Mouse (Mus musculus) CH12.LX (cell line): ENCODE measurements around the gene Guk1. TPM values are rescaled to one million over a fixed set of nuclear protein-coding genes. Genes with fewer than 3 reads are reported as not detected.

Experiments used
- DNase-seq: peaks from one replicate; pipeline ENCODE4 v3.0.0-alpha.2; 2013; ENCODE audit errors: extremely low read depth
- H3K27ac ChIP-seq: 2 replicates; pipeline ENCODE4 v1.5.1; 2012; ENCODE audit warnings: low read depth, mild to moderate bottlenecking, control low read depth, moderate library complexity; ENCODE audit not compliant: insufficient read depth
- H3K27me3 ChIP-seq: replicated peaks from 2 replicates; pipeline ENCODE3; 2012; ENCODE audit warnings: inconsistent platforms
- H3K36me3 ChIP-seq, 2 experiments: replicated peaks in 1 of 2; 2 replicates each; pipeline versions ENCODE3 to v1.6.1; 2012; ENCODE audit warnings: inconsistent platforms in 1 of 2, low read length in 1 of 2, mild to moderate bottlenecking in 1 of 2, mixed read lengths in 1 of 2, moderate library complexity in 1 of 2; ENCODE audit not compliant: control insufficient read depth in 1 of 2, insufficient read depth in 1 of 2
- H3K4me1 ChIP-seq, 2 experiments: 2 replicates each; pipeline ENCODE4 v1.6.1; 2012; ENCODE audit warnings: inconsistent platforms in 1 of 2, moderate library complexity in 1 of 2; ENCODE audit not compliant: insufficient read depth in 2 of 2, control insufficient read depth in 1 of 2
- H3K4me2 ChIP-seq: 2 replicates; pipeline ENCODE4 v1.6.1; 2012; ENCODE audit warnings: low read depth, mild to moderate bottlenecking, control low read depth; ENCODE audit not compliant: poor library complexity, insufficient read depth, severe bottlenecking
- H3K4me3 ChIP-seq, 3 experiments: fragments of 150-350 bp in 1 of 3; sonication (generic) in 1 of 3; replicated peaks in 1 of 3; 2 replicates each; pipeline versions ENCODE3 to v1.5.1; 2011 to 2012; ENCODE audit warnings: low read depth in 2 of 3, low read length in 2 of 3, mild to moderate bottlenecking in 2 of 3, moderate library complexity in 2 of 3, control low read depth in 1 of 3, improper control_type of control experiment in 1 of 3, inconsistent platforms in 1 of 3, mixed read lengths in 1 of 3; ENCODE audit not compliant: poor library complexity in 1 of 3
- H3K79me2 ChIP-seq: replicated peaks from 2 replicates; pipeline ENCODE4 v1.6.1; 2012; ENCODE audit warnings: mild to moderate bottlenecking, moderate library complexity; ENCODE audit not compliant: control insufficient read depth, poor library complexity, insufficient read depth, severe bottlenecking; ENCODE audit errors: extremely low read depth
- H3K9ac ChIP-seq: 2 replicates; pipeline ENCODE4 v1.6.1; 2012; ENCODE audit warnings: low read depth, mild to moderate bottlenecking, control low read depth, moderate library complexity; ENCODE audit not compliant: insufficient read depth
- H3K9me3 ChIP-seq: replicated peaks from 2 replicates; pipeline ENCODE3; 2012; ENCODE audit warnings: low read length, inconsistent platforms, mixed read lengths
- BHLHE40 ChIP-seq: IDR thresholded peaks from 2 replicates; pipeline ENCODE4 v1.6.1; 2011; ENCODE audit warnings: mild to moderate bottlenecking, low read depth, low read length, improper control_type of control experiment
- CHD1 ChIP-seq: IDR thresholded peaks from 2 replicates; pipeline ENCODE4 v1.6.1; 2012; ENCODE audit warnings: low read depth, low read length, improper control_type of control experiment, inconsistent platforms
- CHD2 ChIP-seq: IDR thresholded peaks from 2 replicates; pipeline ENCODE4 v1.6.1; 2011; ENCODE audit warnings: low read length, improper control_type of control experiment
- CTCF ChIP-seq, 2 experiments: IDR thresholded peaks in 1 of 2; conservative IDR thresholded peaks in 1 of 2; 2 replicates each; pipeline ENCODE4 v1.5.1; 2011 to 2012; ENCODE audit warnings: low read depth in 2 of 2, low read length in 2 of 2, improper control_type of control experiment in 1 of 2, inconsistent platforms in 1 of 2, mild to moderate bottlenecking in 1 of 2, moderate library complexity in 1 of 2
- E2F4 ChIP-seq: IDR thresholded peaks from 2 replicates; pipeline ENCODE4 v1.6.1; 2011; ENCODE audit warnings: low read depth, low read length, improper control_type of control experiment; ENCODE audit not compliant: insufficient replicate concordance
- ELF1 ChIP-seq: IDR thresholded peaks from 2 replicates; pipeline ENCODE4 v1.6.1; 2014; ENCODE audit warnings: low read depth, mild to moderate bottlenecking, inconsistent platforms, low read length, improper control_type of control experiment
- EP300 ChIP-seq: IDR thresholded peaks from 2 replicates; pipeline ENCODE4 v1.6.1; 2011; ENCODE audit warnings: low read length, improper control_type of control experiment
- ETS1 ChIP-seq: conservative IDR thresholded peaks from 2 replicates; pipeline ENCODE4 v1.6.1; 2012; ENCODE audit warnings: low read depth, mild to moderate bottlenecking, inconsistent platforms, low read length, improper control_type of control experiment, moderate library complexity
- HCFC1 ChIP-seq: IDR thresholded peaks from 2 replicates; pipeline ENCODE4 v1.6.1; 2012; ENCODE audit warnings: low read depth, mild to moderate bottlenecking, inconsistent platforms, low read length, improper control_type of control experiment
- IRF4 ChIP-seq: IDR thresholded peaks from 2 replicates; pipeline ENCODE4 v1.6.1; 2014; ENCODE audit warnings: low read depth, mild to moderate bottlenecking, inconsistent platforms, low read length, improper control_type of control experiment
- JUND ChIP-seq: conservative IDR thresholded peaks from 2 replicates; pipeline ENCODE4 v1.6.1; 2011; ENCODE audit warnings: low read depth, low read length, improper control_type of control experiment
- KAT2A ChIP-seq: IDR thresholded peaks from 2 replicates; pipeline ENCODE4 v1.6.1; 2012; ENCODE audit warnings: low read length, improper control_type of control experiment, inconsistent platforms; ENCODE audit not compliant: insufficient replicate concordance
- MAFK ChIP-seq: IDR thresholded peaks from 2 replicates; pipeline ENCODE4 v1.6.1; 2011; ENCODE audit warnings: low read length, improper control_type of control experiment; ENCODE audit not compliant: insufficient replicate concordance
- MAX ChIP-seq: IDR thresholded peaks from 2 replicates; pipeline ENCODE4 v1.6.1; 2011; ENCODE audit warnings: low read length, improper control_type of control experiment
- MAZ ChIP-seq: IDR thresholded peaks from 2 replicates; pipeline ENCODE4 v1.6.1; 2012; ENCODE audit warnings: low read depth, mild to moderate bottlenecking, inconsistent platforms, low read length, improper control_type of control experiment, moderate library complexity
- MEF2A ChIP-seq: IDR thresholded peaks from 2 replicates; pipeline ENCODE4 v1.6.1; 2014; ENCODE audit warnings: low read depth, mild to moderate bottlenecking, inconsistent platforms, low read length, improper control_type of control experiment, borderline replicate concordance
- NELFE ChIP-seq: IDR thresholded peaks from 2 replicates; pipeline ENCODE4 v1.6.1; 2011; ENCODE audit warnings: low read depth, low read length, improper control_type of control experiment
- NRF1 ChIP-seq: IDR thresholded peaks from 2 replicates; pipeline ENCODE4 v1.6.1; 2014; ENCODE audit warnings: low read depth, mild to moderate bottlenecking, inconsistent platforms, low read length, improper control_type of control experiment, moderate library complexity
- PAX5 ChIP-seq: IDR thresholded peaks from 2 replicates; pipeline ENCODE4 v1.6.1; 2012; ENCODE audit warnings: low read length, inconsistent platforms, mixed read lengths
- POLR2AphosphoS2 ChIP-seq: IDR thresholded peaks from 2 replicates; pipeline ENCODE4 v1.6.1; 2011; ENCODE audit warnings: low read depth, low read length, improper control_type of control experiment
- RAD21 ChIP-seq: IDR thresholded peaks from 2 replicates; pipeline ENCODE4 v1.6.1; 2011; ENCODE audit warnings: low read depth, mild to moderate bottlenecking, low read length, improper control_type of control experiment, moderate library complexity
- RCOR1 ChIP-seq: conservative IDR thresholded peaks from 2 replicates; pipeline ENCODE4 v1.6.1; 2012; ENCODE audit warnings: low read depth, mild to moderate bottlenecking, inconsistent platforms, low read length, improper control_type of control experiment
- SIN3A ChIP-seq: IDR thresholded peaks from 2 replicates; pipeline ENCODE4 v1.6.1; 2012; ENCODE audit warnings: low read length, improper control_type of control experiment, inconsistent platforms
- SMC3 ChIP-seq: IDR thresholded peaks from 2 replicates; pipeline ENCODE4 v1.6.1; 2011; ENCODE audit warnings: low read depth, low read length, improper control_type of control experiment
- TBP ChIP-seq: conservative IDR thresholded peaks from 2 replicates; pipeline ENCODE4 v1.6.1; 2011; ENCODE audit warnings: low read depth, low read length, improper control_type of control experiment
- TCF12 ChIP-seq: IDR thresholded peaks from 2 replicates; pipeline ENCODE4 v1.6.1; 2014; ENCODE audit warnings: low read depth, mild to moderate bottlenecking, inconsistent platforms, low read length, improper control_type of control experiment
- UBTF ChIP-seq: IDR thresholded peaks from 2 replicates; pipeline ENCODE4 v1.6.1; 2012; ENCODE audit warnings: low read depth, mild to moderate bottlenecking, inconsistent platforms, low read length, improper control_type of control experiment, moderate library complexity
- USF1 ChIP-seq: IDR thresholded peaks from 2 replicates; pipeline ENCODE4 v1.6.1; 2014; ENCODE audit warnings: low read depth, mild to moderate bottlenecking, inconsistent platforms, low read length, improper control_type of control experiment
- USF2 ChIP-seq: conservative IDR thresholded peaks from 2 replicates; pipeline ENCODE4 v1.6.1; 2011; ENCODE audit warnings: low read depth, low read length, improper control_type of control experiment
- ZKSCAN1 ChIP-seq: IDR thresholded peaks from 2 replicates; pipeline ENCODE4 v1.6.1; 2012; ENCODE audit warnings: low read depth, inconsistent platforms, low read length, improper control_type of control experiment, borderline replicate concordance
- ZMIZ1 ChIP-seq: IDR thresholded peaks from 2 replicates; pipeline ENCODE4 v1.6.1; 2012; ENCODE audit warnings: low read depth, mild to moderate bottlenecking, inconsistent platforms, low read length, improper control_type of control experiment
- dilution Hi-C: fragments of 300-500 bp; cut with MboI; formaldehyde crosslinking; loops from 2 replicates; pipeline ENCODE4 v1.14.3; 2020; ENCODE audit warnings: low sequenced_read_pairs; ENCODE audit not compliant: extremely low pct_unique_long_range_greater_than_20kb, extremely low pct_ligation_motif_present
- in situ Hi-C: fragments of 300-500 bp; cut with MboI; formaldehyde crosslinking; loops from 3 replicates; pipeline ENCODE4 v1.14.3; 2019; ENCODE audit warnings: low sequenced_read_pairs, low pct_ligation_motif_present, low pct_unique_long_range_greater_than_20kb, mixed read lengths
- polyA plus RNA-seq: library from polyadenylated mRNA; unstranded; fragments of >175 nt; gene quantifications from 2 replicates; pipeline ENCODE4 v1.2.1, GENCODE M21; 2012; ENCODE audit warnings: low read depth; ENCODE audit not compliant: insufficient read length
- total RNA-seq, 2 experiments: library from RNA; depleted of rRNA; stranded (reverse); fragments of 300-350 nt in 1 of 2; fragments of >200 nt in 1 of 2; gene quantifications; 2 replicates each; pipeline ENCODE4 v1.2.3; 2012 to 2014

Gene Guk1
- total and polyA plus RNA-seq, 3 experiments, result 111 to 148 (median 130) TPM

DNA sequence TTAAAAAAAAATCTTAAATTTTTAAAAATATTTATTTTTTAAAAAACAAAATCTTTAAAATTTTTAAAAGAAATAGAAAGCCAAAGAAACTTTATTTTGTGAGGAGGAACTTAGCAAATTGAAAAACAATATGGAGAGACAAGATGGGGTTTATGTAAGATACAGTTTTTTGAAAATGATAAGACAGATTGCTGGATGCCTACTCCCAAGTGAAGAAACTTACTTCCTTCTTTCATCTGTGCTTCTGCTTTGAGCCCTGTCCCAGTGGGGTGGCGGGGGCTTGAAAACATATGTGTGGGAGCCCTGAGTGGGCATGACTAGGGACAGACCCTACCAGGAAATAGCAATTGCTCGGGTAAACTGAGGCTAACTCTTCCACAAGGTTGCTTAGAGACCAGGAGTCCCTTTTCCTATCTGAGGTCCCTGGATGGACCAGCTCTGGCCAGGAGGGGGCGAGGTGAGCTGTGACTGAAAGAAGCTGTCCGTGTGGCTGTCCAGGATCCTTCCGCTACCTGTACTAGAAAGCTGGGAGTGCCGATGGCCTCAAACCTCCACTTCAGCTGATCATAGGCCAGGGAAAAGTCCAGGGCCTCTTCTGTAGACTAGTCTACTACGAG lies 38.2 kb upstream of the Guk1 start:
- H3K9me3 ChIP-seq, result no peaks in the 10 kb centered on the region
- H3K4me3 ChIP-seq, result no peak overlapping the region
- TF ChIP-seq E2F4 (no peak), SIN3A (0 out of 2 replicates have a peak, but pooled peaks have one; percentile 33), CTCF (conservative IDR thresholded peaks at IDR 0.05 in 1 of 2, IDR thresholded peaks at IDR 0.05 in 1 of 2; ENCODE audit: low read depth in 2 of 2, low read length in 2 of 2) (peak; percentile 70 to 90), RCOR1 (no peak), JUND (no peak), ZMIZ1 (no peak), PAX5 (no peak), NRF1 (no peak; the same call in 1 of the 2 replicates), POLR2AphosphoS2 (no peak), MEF2A (peak; percentile 11; the same call in 1 of the 2 replicates), RAD21 (peak; percentile 63), USF2 (no peak), NELFE (peak; percentile 40; the same call in 1 of the 2 replicates), BHLHE40 (0 out of 2 replicates have a peak, but pooled peaks have one; percentile 7), CHD1 (no peak), MAFK (no peak), EP300 (no peak), CHD2 (no peak), SMC3 (peak; percentile 67), UBTF (no peak), IRF4 (peak; percentile 56; the same call in 1 of the 2 replicates), HCFC1 (peak; percentile 17; the same call in 1 of the 2 replicates), TBP (no peak), TCF12 (no peak), USF1 (no peak), MAX (no peak), ELF1 (peak; percentile 48; the same call in 1 of the 2 replicates), MAZ (no peak), ETS1 (no peak), ZKSCAN1 (no peak), KAT2A (no peak)
- no peak overlapping the region for H3K27ac ChIP-seq
- peaks cover 0 to 5% of the 10 kb centered on the region in 2 experiments for H3K36me3 ChIP-seq
- in situ Hi-C loops (no loop called here), dilution Hi-C loops (no loop called here)
- peak; percentile 71 for DNase-seq
- H3K27me3 ChIP-seq, result no peaks in the 10 kb centered on the region
- H3K4me1 ChIP-seq, result peaks cover 5 to 33% of the 10 kb centered on the region in 2 experiments; a peak in 3 of 4 replicates
- H3K4me2 ChIP-seq, result peak overlapping the region; percentile 44
- no peak overlapping the region for H3K9ac ChIP-seq
- peaks cover 27% of the 10 kb centered on the region for H3K79me2 ChIP-seq
